Mouse (Mus musculus) myocyte (in vitro differentiated cells): ENCODE results near the gene Mki67. TPM values are rescaled to one million over a fixed set of nuclear protein-coding genes. Genes with fewer than 3 reads are reported as not detected.

Source experiments
- H3K27me3 ChIP-seq: one replicate; pipeline ENCODE4 v1.6.1; 2011; ENCODE audit not compliant: control insufficient read depth, insufficient read depth, insufficient read length
- H3K36me3 ChIP-seq: one replicate; pipeline ENCODE4 v1.6.1; 2011; ENCODE audit not compliant: control insufficient read depth, insufficient read depth
- H3K4me2 ChIP-seq: one replicate; pipeline ENCODE4 v1.6.1; 2011; ENCODE audit warnings: low read depth, control low read depth
- H3K4me3 ChIP-seq: one replicate; pipeline ENCODE4 v1.5.1; 2011; ENCODE audit warnings: mild to moderate bottlenecking, control low read depth, moderate library complexity
- H3K79me2 ChIP-seq: one replicate; pipeline ENCODE4 v1.6.1; 2011; ENCODE audit not compliant: control insufficient read depth, insufficient read depth
- H3ac ChIP-seq: one replicate; pipeline ENCODE4 v1.6.1; 2011; ENCODE audit not compliant: control insufficient read depth, insufficient read length
- CEBPB ChIP-seq: IDR thresholded peaks from 2 replicates; pipeline ENCODE4 v1.6.1; 2011; ENCODE audit warnings: mild to moderate bottlenecking, moderate library complexity; ENCODE audit not compliant: poor library complexity, insufficient read depth, severe bottlenecking
- E2F4 ChIP-seq: IDR thresholded peaks from one replicate; pipeline ENCODE4 v1.6.1; 2011; ENCODE audit warnings: mild to moderate bottlenecking, control low read depth, moderate library complexity; ENCODE audit not compliant: insufficient read depth
- MAX ChIP-seq: IDR thresholded peaks from one replicate; pipeline ENCODE4 v1.6.1; 2011; ENCODE audit warnings: low read depth, mild to moderate bottlenecking, control low read depth
- MYOD1 ChIP-seq, 3 experiments: IDR thresholded peaks; one replicate each; pipeline ENCODE4 v1.6.1; 2011; ENCODE audit warnings: control low read depth in 2 of 3, low read depth in 2 of 3, mild to moderate bottlenecking in 2 of 3, moderate library complexity in 1 of 3; ENCODE audit not compliant: insufficient read length in 2 of 3, control insufficient read depth in 1 of 3
- MYOG ChIP-seq, 3 experiments: IDR thresholded peaks; one replicate each; pipeline ENCODE4 v1.6.1; 2011; ENCODE audit warnings: control low read depth in 2 of 3, low read depth in 2 of 3, mild to moderate bottlenecking in 2 of 3; ENCODE audit not compliant: insufficient read length in 2 of 3, control insufficient read depth in 1 of 3, insufficient read depth in 1 of 3
- POLR2A ChIP-seq: IDR thresholded peaks from one replicate; pipeline ENCODE4 v1.6.1; 2011; ENCODE audit warnings: low read depth, mild to moderate bottlenecking, control low read depth, moderate library complexity; ENCODE audit not compliant: insufficient read length
- POLR2AphosphoS2 ChIP-seq: IDR thresholded peaks from one replicate; pipeline ENCODE4 v1.6.1; 2011; ENCODE audit warnings: low read depth, control low read depth; ENCODE audit not compliant: insufficient read length
- REST ChIP-seq: IDR thresholded peaks from one replicate; pipeline ENCODE4 v1.6.1; 2011; ENCODE audit warnings: mild to moderate bottlenecking, control low read depth, moderate library complexity; ENCODE audit not compliant: insufficient read depth, insufficient read length
- SRF ChIP-seq: IDR thresholded peaks from one replicate; pipeline ENCODE4 v1.6.1; 2011; ENCODE audit warnings: low read depth; ENCODE audit not compliant: control insufficient read depth, insufficient read length
- TCF12 ChIP-seq: IDR thresholded peaks from one replicate; pipeline ENCODE4 v1.6.1; 2011; ENCODE audit warnings: mild to moderate bottlenecking, control low read depth; ENCODE audit not compliant: poor library complexity, insufficient read depth, severe bottlenecking
- TCF3 ChIP-seq: IDR thresholded peaks from one replicate; pipeline ENCODE4 v1.6.1; 2011; ENCODE audit warnings: low read depth, control low read depth; ENCODE audit not compliant: insufficient read length
- USF1 ChIP-seq: IDR thresholded peaks from one replicate; pipeline ENCODE4 v1.6.1; 2011; ENCODE audit warnings: low read depth, mild to moderate bottlenecking, control low read depth, moderate library complexity
- polyA plus RNA-seq: library from polyadenylated mRNA; unstranded; fragments of >200 nt; fragmentation: generic; extraction: Trizol; gene quantifications from one replicate; pipeline ENCODE4 v1.2.1, GENCODE M21; 2012; ENCODE audit warnings: missing spikeins

The Mki67 gene
- polyA plus RNA-seq, 1 experiment: 6.8 TPM

DNA sequence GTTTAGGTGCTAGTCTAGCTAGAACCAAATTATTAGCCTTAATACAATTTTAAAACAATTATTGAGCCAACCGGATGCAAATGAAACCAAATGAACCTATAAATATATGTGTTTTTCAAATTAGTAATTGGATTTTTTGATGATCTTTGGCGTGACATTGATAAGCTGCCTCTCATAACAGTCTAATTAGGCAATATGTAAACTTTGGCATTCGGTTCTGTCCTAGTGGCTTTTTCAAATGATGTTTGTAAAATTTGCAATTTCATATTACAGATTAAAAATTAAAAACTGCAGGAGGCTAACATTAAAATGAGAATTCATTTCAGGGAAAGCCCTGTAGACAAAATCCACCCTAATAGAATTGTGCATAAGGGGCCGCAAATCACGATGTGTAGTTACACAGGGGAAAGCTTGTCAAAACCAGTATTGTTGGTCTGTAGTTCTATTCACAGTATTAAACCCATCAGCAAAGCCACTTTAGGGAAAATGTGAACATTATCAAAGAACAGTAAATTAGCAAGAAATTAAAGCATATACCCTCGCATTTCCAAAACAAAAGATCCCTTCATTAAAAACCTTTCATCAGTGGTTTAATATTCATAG lies 40.9 kb upstream of the Mki67 start:
- Histone ChIP-seq H3K27me3 (peaks cover 36% of the 10 kb centered on the region), H3K4me2 (no peak overlapping the region), H3ac (no peak overlapping the region), H3K4me3 (no peak overlapping the region), H3K79me2 (no peaks in the 10 kb centered on the region), H3K36me3 (no peaks in the 10 kb centered on the region)
- TF ChIP-seq MYOD1 (IDR thresholded peaks at IDR 0.05; ENCODE audit: control insufficient read depth in 1 of 3, insufficient read length in 2 of 3, low read depth in 2 of 3) (no peak), CEBPB (no peak), POLR2AphosphoS2 (no peak), REST (no peak), E2F4 (no peak), TCF12 (no peak), SRF (no peak), USF1 (no peak), MYOG (IDR thresholded peaks at IDR 0.05; ENCODE audit: control insufficient read depth in 1 of 3, insufficient read depth in 1 of 3, insufficient read length in 2 of 3, low read depth in 2 of 3) (no peak)

DNA sequence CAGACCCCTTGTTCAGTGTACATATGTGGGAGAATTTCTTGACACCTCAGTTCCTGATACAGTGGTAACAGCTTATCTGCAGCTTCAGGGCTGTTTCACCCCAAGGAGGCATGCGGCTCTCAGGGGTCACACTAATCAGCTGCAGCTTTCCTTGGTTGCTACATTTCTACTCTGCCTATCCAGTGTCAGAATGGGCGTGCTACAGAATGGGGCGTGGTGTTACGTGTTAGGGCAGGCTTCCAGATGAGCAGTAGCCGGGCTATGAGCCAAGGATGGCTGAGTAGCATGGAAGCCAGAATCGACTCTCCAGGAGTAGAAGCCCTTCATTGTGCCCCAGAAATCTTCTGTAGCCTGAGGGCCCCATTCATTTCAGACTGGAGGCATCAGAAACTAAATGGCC lies 32.8 kb upstream of the Mki67 start:
- TF ChIP-seq MYOD1 (IDR thresholded peaks at IDR 0.05; ENCODE audit: control insufficient read depth in 1 of 3, insufficient read length in 2 of 3, low read depth in 2 of 3) (no peak), E2F4 (no peak), POLR2AphosphoS2 (no peak), TCF12 (no peak), MYOG (IDR thresholded peaks at IDR 0.05; ENCODE audit: control insufficient read depth in 1 of 3, insufficient read depth in 1 of 3, insufficient read length in 2 of 3, low read depth in 2 of 3) (no peak), CEBPB (no peak), MAX (no peak), POLR2A (no peak), SRF (no peak), TCF3 (no peak)
- H3K4me2 ChIP-seq: no peak overlapping the region
- H3K27me3 ChIP-seq: no peaks in the 10 kb centered on the region
- H3K79me2 ChIP-seq: no peaks in the 10 kb centered on the region
- no peaks in the 10 kb centered on the region for H3K36me3 ChIP-seq
- no peak overlapping the region for H3K4me3 ChIP-seq
- H3ac ChIP-seq: no peak overlapping the region

DNA sequence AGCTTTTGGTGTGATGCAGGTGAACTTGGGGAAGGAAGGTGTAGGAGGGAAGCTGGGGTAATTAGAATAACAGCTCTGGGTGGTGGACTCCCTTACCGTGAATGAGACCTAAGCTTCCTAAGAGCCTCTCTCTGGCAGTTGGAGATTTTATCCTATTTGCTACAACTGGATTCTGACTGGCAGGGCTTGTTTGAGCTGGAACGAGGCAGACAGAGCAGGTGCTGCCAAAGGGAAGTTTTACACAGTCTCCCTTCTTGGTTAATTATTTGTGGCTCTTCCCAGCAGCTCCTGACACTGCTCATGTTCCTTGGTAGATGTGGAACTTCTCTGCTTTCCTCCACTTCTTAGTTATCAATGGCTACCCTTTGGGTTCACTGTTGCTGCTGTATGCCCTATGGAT lies 30.9 kb upstream of the Mki67 start:
- Histone ChIP-seq H3K4me2 (no peak overlapping the region), H3ac (no peak overlapping the region), H3K27me3 (no peaks in the 10 kb centered on the region), H3K36me3 (no peaks in the 10 kb centered on the region), H3K4me3 (no peak overlapping the region), H3K79me2 (no peaks in the 10 kb centered on the region)
- TF ChIP-seq POLR2AphosphoS2 (no peak), CEBPB (no peak), SRF (no peak), MYOD1 (IDR thresholded peaks at IDR 0.05; ENCODE audit: control insufficient read depth in 1 of 3, insufficient read length in 2 of 3, low read depth in 2 of 3) (no peak), TCF12 (no peak), TCF3 (no peak), MAX (no peak), E2F4 (no peak), REST (no peak), MYOG (IDR thresholded peaks at IDR 0.05; ENCODE audit: control insufficient read depth in 1 of 3, insufficient read depth in 1 of 3, insufficient read length in 2 of 3, low read depth in 2 of 3) (no peak), POLR2A (no peak), USF1 (no peak)

DNA sequence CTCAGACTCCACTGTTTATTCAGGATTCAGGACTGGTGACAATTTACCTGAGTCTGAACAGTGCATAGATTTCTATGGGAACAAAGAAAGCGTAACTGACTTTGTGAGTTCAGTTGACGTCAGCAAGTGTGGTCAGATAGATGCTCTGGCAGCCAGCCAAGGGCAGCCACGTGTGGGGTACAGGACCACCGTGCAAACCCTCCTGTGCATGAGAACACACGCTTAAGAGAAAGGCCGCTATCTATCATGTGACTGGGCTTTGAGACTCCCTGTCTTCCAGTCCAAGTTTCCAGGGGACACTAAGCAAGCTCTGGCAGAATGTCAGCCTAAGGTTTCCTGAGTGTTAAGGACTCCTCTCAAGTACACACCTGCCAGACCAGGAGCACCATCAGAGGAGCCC lies 30.4 kb upstream of the Mki67 start:
- Histone ChIP-seq H3K4me3 (no peak overlapping the region), H3K27me3 (no peaks in the 10 kb centered on the region), H3K4me2 (no peak overlapping the region), H3ac (no peak overlapping the region), H3K36me3 (no peaks in the 10 kb centered on the region), H3K79me2 (no peaks in the 10 kb centered on the region)
- TF ChIP-seq MAX (no peak), MYOG (IDR thresholded peaks at IDR 0.05; ENCODE audit: control insufficient read depth in 1 of 3, insufficient read depth in 1 of 3, insufficient read length in 2 of 3, low read depth in 2 of 3) (no peak), SRF (no peak), POLR2A (no peak), USF1 (no peak)

DNA sequence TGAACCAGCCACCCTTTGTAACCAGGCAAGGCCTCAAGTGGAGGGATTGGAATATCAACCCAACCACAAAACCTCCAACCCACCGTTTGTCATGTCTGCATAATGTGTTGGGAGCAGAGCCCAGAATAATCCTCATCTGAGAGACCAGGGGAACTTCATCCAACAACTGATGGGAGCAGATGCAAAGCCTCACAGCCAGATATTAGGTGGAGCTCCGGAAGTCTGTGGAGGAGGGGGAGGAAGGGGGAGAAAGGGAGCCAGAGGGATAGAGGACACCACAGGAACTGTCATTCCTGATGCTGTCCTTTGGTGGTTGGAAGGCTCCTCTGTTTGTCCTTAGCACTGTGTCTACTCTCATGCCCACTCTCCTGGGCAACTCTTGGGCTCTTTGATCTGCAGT lies 28.9 kb upstream of the Mki67 start:
- no peak overlapping the region for H3K4me2 ChIP-seq
- H3K27me3 ChIP-seq: no peaks in the 10 kb centered on the region
- no peak overlapping the region for H3ac ChIP-seq
- TF ChIP-seq MYOD1 (IDR thresholded peaks at IDR 0.05; ENCODE audit: control insufficient read depth in 1 of 3, insufficient read length in 2 of 3, low read depth in 2 of 3): peak in 2 of 3 experiments; percentile 57 to 79
- no peak for TF ChIP-seq MAX
- no peak overlapping the region for H3K4me3 ChIP-seq
- no peaks in the 10 kb centered on the region for H3K79me2 ChIP-seq
- no peaks in the 10 kb centered on the region for H3K36me3 ChIP-seq
